Mouse (Mus musculus) bone marrow, adult 2 months (tissue): Measurements from ENCODE around the gene Pkn1. TPM values are rescaled to one million over a fixed set of nuclear protein-coding genes. Genes with fewer than 3 reads are reported as not detected.

Experiments used
- H3K27ac ChIP-seq: fragments of 200-500 bp; 2 replicates; pipeline ENCODE4 v1.5.1; 2012; ENCODE audit warnings: low read depth, mild to moderate bottlenecking, control low read depth, inconsistent platforms, low read length; ENCODE audit not compliant: control insufficient read depth, poor library complexity, insufficient read depth
- H3K4me1 ChIP-seq: fragments of 200-500 bp; 2 replicates; pipeline ENCODE4 v1.6.1; 2011; ENCODE audit warnings: low read length; ENCODE audit not compliant: control insufficient read depth, insufficient read depth
- H3K4me3 ChIP-seq: fragments of 200-500 bp; replicated peaks from 2 replicates; pipeline ENCODE3; 2011; ENCODE audit warnings: mild to moderate bottlenecking, low read depth, low read length, control low read depth; ENCODE audit not compliant: control insufficient read depth
- CTCF ChIP-seq: fragments of 200-500 bp; IDR thresholded peaks from 2 replicates; pipeline ENCODE4 v1.5.1; 2011; ENCODE audit warnings: low read length, control low read depth; ENCODE audit not compliant: control insufficient read depth, insufficient read depth
- POLR2A ChIP-seq: fragments of 200-500 bp; IDR thresholded peaks from 2 replicates; pipeline ENCODE4 v1.6.1; 2011; ENCODE audit warnings: low read depth, mild to moderate bottlenecking, control low read depth, low read length, borderline replicate concordance; ENCODE audit not compliant: control insufficient read depth
- WGBS: fragments of 180-500 bp; shearing (Covaris S2); methylation state at CpG from one replicate; pipeline ENCODE4 v1.1.7; 2018; 5-methylcytosine and 5-hydroxymethylcytosine counted together
- polyA plus RNA-seq: library from polyadenylated mRNA; stranded (reverse); fragments of >200 nt; gene quantifications from 2 replicates; pipeline ENCODE4 v1.2.4, GENCODE M21; 2011; ENCODE audit warnings: low replicate concordance; ENCODE audit not compliant: missing spikeins, insufficient read depth, insufficient read length

Pkn1 gene
- polyA plus RNA-seq, 1 experiment: 94.3 TPM

GRCm38 (mm10) chr8:83619568-83620285 is 79.3 kb downstream of the Pkn1 start:
- no peak overlapping the region for H3K4me3 ChIP-seq
- no peak overlapping the region for H3K27ac ChIP-seq
- no peak for TF ChIP-seq POLR2A
- TF ChIP-seq CTCF: no peak
- 89% methylated on average over 9 of the region's 9 CpGs for WGBS
- no peaks in the 10 kb centered on the region; the same call in 1 of the 2 replicates for H3K4me1 ChIP-seq

- TF ChIP-seq CTCF (no peak), POLR2A (no peak)
- no peak overlapping the region for H3K4me3 ChIP-seq
- no peaks in the 10 kb centered on the region; the same call in 1 of the 2 replicates for H3K4me1 ChIP-seq
- H3K27ac ChIP-seq: no peak overlapping the region
- WGBS: 95% methylated on average over 2 of the region's 2 CpGs
Observed at GRCm38 (mm10) chr8:83618566-83618965, 80.4 kb downstream of the Pkn1 start.

GRCm38 (mm10) chr8:83617111-83617510 is 81.9 kb downstream of the Pkn1 start:
- 87% methylated on average over 2 of the region's 2 CpGs for WGBS
- TF ChIP-seq POLR2A: no peak
- no peak for TF ChIP-seq CTCF

GRCm38 (mm10) chr8:83616625-83617024 is 82.4 kb downstream of the Pkn1 start:
- no peak overlapping the region for H3K27ac ChIP-seq
- no peaks in the 10 kb centered on the region; the same call in 1 of the 2 replicates for H3K4me1 ChIP-seq
- H3K4me3 ChIP-seq: no peak overlapping the region
- no peak for TF ChIP-seq CTCF
- no peak for TF ChIP-seq POLR2A

More at GRCm38 (mm10) chr8:83617111-83617510, 81.9 kb downstream of the Pkn1 start:
- Histone ChIP-seq H3K4me3 (no peak overlapping the region), H3K27ac (no peak overlapping the region), H3K4me1 (no peaks in the 10 kb centered on the region; the same call in 1 of the 2 replicates)

Other genes starting within 250 kb of the Pkn1 start
- 34.0 and 51.9 TPM in 2 replicates for gene Scoc, start 240.8 kb downstream of the Pkn1 start, polyA plus RNA-seq
- not detected in 2 replicates for gene Olfr370, start 163.4 kb downstream of the Pkn1 start, polyA plus RNA-seq
- 240 and 480 TPM in 2 replicates for gene Ndufb7, start 132.5 kb downstream of the Pkn1 start, polyA plus RNA-seq
- 136 and 233 TPM in 2 replicates for gene Tecr, start 91.2 kb downstream of the Pkn1 start, polyA plus RNA-seq
- gene Dnajb1, start 91.0 kb downstream of the Pkn1 start, polyA plus RNA-seq: 23.8 and 23.9 TPM in 2 replicates
- 14.8 and 17.3 TPM in 2 replicates for gene Gipc1, start 46.5 kb downstream of the Pkn1 start, polyA plus RNA-seq
- 0.41 and 0.57 TPM in 2 replicates for gene Ptger1, start 32.5 kb downstream of the Pkn1 start, polyA plus RNA-seq
- gene Ddx39, start 16.0 kb upstream of the Pkn1 start, polyA plus RNA-seq: 74.2 and 81.0 TPM in 2 replicates
- gene Adgre5, start 42.1 kb upstream of the Pkn1 start, polyA plus RNA-seq: 25.3 and 79.2 TPM in 2 replicates
- gene Adgrl1, start 200.9 kb upstream of the Pkn1 start, polyA plus RNA-seq: 6.5 and 8.8 TPM in 2 replicates